Mouse (Mus musculus): ENCODE measurements around the gene Calb2.

Gene Calb2

DNA sequence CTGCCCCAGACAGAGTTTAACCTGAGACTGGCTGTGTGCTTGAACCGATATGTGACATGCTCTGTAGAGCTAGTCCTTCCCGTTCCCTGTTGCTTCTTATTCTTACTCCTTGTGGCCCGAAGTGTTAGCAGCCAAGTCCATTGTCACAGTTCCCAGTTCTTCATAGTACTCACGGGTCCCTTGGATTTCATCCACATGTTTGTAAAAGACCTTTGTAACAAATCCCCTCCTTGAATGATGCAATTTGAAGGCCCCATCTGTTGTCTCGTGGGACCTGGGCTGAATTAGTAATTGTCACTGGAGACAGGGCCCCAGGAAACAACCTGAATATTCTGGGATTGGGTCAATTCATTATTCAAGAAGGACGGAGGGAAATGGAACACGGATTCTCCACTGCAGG lies 32.5 kb downstream of the Calb2 start:
- in situ Hi-C loops (cut with MboI; ENCODE audit: unreplicated experiment in 2 of 2) = loop anchor here in 1 of 2 experiments (10.0 to 25.0 kb wide), 2 partner anchors 352 to 589 kb away; partner anchors contain the start of gene Mtss1l

DNA sequence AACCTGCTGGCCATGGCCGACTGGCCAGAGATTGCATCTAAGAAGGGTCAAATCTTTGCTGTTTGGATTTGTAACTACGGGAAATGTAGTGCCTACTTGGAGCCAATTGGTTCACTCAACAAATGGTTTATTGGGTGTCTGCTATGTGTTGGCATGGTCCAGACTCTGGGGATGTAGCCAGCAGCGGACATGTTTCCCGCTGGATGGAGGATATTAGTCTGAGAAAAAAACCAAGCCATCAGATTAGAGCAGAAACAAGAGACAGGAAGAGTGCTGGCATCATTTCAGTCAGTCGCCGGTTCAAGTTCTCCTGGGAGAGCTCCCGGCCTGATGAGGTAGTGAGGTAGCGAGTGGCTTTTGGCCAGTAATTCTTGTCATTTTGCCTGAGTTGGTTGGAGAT lies 33.8 kb downstream of the Calb2 start:
- in situ Hi-C loops (cut with MboI; ENCODE audit: unreplicated experiment in 2 of 2) = loop anchor here in 1 of 2 experiments (5.0 to 25.0 kb wide), 3 partner anchors 353 to 591 kb away; partner anchors contain the start of gene Mtss1l

DNA sequence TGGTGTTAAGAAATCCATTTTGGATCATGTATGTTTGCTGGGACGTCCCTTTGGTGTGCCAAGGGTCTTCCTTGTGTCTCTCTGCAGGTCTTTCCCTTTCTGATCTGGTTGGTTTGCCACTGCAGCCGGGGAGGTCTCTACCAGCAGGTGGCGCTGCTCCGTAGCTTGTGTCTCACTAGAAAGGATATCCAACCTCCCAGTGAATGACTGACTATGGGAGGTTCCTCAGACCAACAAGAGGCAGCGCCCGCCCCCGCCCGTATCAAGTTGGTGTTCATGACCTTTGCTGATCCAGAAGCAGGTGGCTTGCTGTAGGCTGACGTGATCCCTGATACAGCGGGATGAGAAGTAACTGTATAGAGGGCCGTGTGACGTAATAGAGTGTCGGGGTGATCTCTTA lies 37.5 kb downstream of the Calb2 start:
- in situ Hi-C loops (cut with MboI; ENCODE audit: unreplicated experiment in 2 of 2) = loop anchor here in 1 of 2 experiments (5.0 to 25.0 kb wide), 3 partner anchors 357 to 594 kb away; partner anchors contain the start of gene Mtss1l

DNA sequence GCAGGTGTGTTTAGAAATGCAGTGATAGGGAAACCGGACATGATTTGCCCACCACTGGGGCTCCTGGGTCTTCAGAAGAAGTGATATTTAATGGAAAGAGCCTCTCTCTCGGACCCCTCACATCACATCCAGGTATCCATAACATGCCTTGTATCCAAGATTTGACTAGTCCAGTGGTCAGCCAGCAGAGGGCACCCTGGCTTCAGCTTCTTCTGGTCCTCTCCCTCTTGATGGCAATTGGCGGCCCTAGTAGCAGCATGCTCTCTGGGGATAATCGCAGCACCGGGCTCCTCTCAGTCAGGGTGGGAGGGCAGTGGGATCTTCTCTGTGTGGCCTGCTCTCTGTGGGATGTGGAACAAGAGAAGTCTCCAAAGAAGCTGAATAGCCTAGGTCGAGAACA lies 48.3 kb downstream of the Calb2 start:
- in situ Hi-C loops (cut with MboI; ENCODE audit: unreplicated experiment in 2 of 2) = no loop called here

DNA sequence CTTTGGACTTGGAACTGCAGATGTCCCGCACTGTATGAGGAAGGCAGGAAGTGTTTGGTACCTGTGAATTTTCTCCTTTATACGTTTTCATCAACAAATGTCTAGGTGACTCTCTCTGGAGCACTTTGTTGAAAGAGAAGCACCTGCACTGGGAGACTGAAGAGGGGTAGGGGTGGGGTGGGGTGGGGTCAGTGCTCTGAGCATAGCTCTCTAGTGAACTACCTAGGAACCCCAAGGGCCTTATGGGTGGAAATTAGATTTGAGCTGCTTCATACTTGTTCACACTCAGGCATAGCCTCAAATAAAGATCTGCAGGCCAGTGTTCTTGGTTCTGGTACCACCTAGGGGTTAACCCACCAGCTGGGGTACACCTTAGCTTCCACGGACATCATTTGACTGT lies 65.4 kb downstream of the Calb2 start, which contains the start of gene Gm17720:
Gm17720 (minus strand) TSS at position 101 of the 400 bp plus-strand sequence.
- in situ Hi-C loops (cut with MboI; ENCODE audit: unreplicated experiment in 2 of 2) = no loop called here

DNA sequence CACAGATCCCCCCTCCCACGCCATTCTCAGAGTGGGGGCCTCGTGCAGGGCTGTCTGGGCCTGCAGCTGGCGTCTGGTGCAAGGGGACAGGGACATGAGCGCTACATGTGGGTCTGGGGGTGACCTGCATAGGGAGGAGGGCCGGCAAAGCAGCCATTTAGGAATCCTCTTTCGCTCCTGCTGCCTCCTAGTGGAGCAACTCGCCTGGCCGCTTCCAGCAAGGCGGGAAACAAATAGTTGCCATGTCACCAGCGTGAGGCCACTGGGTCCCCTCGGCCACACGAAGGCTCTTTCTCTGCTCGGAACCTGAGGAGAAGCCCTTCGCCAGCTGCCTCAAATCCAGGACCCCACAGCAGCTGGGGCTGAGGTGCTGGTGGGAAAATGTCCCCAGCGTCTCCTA lies 66.3 kb downstream of the Calb2 start:
- in situ Hi-C loops (cut with MboI; ENCODE audit: unreplicated experiment in 2 of 2) = no loop called here

DNA sequence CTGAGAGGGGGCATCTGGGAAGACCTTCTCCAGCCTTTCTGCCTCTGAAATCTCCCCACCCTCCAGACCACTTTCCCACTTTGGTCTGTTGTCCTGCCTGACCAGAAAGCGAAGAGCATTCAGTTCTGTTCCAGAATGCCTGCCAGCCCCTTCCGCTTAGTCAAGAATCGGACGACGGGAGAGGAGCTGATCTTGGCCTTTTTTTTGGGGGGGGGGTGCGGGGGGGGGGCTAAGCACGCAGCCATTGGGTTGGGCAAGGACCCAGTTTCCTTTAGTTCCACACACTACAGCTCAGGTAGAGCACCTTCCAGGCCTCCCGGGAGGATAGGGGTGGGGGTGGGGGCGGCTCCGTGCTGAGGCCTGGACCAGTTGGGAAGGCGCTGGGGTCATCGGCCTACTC lies 67.1 kb downstream of the Calb2 start, which contains the start of gene Gm21964:
Gm21964 (plus strand) TSS at position 301 of the 400 bp plus-strand sequence.
- in situ Hi-C loops (cut with MboI; ENCODE audit: unreplicated experiment in 2 of 2) = no loop called here

DNA sequence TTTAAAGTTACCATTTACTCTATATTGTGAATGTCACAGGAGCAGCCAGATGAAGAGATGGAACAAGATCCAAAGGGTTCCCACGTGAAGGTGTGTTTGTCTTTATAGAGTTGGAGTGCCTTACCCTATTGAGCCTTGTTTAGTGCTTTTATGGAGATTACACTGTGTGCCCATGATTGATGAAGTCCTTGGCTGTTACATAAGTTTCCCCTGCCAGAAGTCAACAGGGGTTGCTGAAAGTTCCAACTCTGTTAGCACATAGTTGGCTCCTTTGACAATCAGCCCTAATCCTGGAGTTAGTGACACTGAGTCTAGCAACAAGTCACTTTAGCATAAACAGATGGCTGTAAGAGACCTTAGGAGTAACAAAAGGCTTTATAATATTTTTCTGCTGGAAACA lies 76.1 kb downstream of the Calb2 start:
- in situ Hi-C loops (cut with MboI; ENCODE audit: unreplicated experiment in 2 of 2) = no loop called here

All from v-Abl transformed pro-B cells (cell line).